Comparison of ENCODE assay signal across 18 mouse cellular contexts in the genomic region with DNA sequence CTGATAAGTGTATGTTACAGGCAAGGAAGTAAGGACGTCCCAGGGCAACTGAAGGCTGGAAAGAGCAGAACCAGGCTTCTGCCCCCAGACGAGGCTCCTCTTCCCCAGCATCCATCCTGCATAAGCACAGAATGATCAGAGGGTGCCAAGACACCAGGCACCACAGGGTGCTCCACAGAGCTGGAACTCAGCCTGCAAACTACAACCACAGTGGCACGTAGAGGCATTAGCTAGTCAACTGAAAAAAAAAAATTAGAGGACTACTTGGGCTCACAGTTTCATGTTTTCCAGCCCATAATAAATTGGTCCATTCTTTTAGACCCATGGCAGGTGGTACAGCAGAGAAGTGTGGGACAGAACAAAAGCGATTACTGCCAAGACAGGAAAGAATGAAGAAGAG. TPM values are rescaled to one million over a fixed set of nuclear protein-coding genes. Genes with fewer than 3 reads are reported as not detected.
A peak's percentile ranks its signal among the peaks of the same experiment; 100 is the strongest.
DNase-seq lines count a peak whose midpoint lies in the region; ATAC-seq and TF ChIP-seq lines count a peak whose summit lies in the region.
"Had no signal": no experiment of that assay in that cellular context is flagged by ENCODE, and none has a peak within 500 bp of the region (broad histone marks: within the 10 kb centered on the region; RNA-seq: fewer than 3 reads in every experiment).

No protein-coding gene starts in this region.

- H3K4me1 ChIP-seq in heart, adult 2 months (ENCODE audit: control insufficient read depth, insufficient read depth, low read length) = peaks cover 1% of the 10 kb centered on the region; the same call in 1 of the 2 replicates
- no peaks in the 10 kb centered on the region; the same call in 1 of the 2 replicates for H3K4me1 ChIP-seq in hindbrain, embryonic 14.5 days (replicated peaks; ENCODE audit: control insufficient read depth, insufficient read depth, low read length)
- peaks cover 16% of the 10 kb centered on the region for H3K4me1 ChIP-seq in hindbrain, embryonic 12.5 days
- no peaks in the 10 kb centered on the region for H3K4me1 ChIP-seq in small intestine, adult 2 months (ENCODE audit: control insufficient read depth, insufficient read depth, insufficient read length, low read length)
- H3K4me1 ChIP-seq: liver, embryonic 15.5 days had no signal

- 77% methylated on average over 4 of the region's 4 CpGs for WGBS in heart, adult 2 months
- 71% methylated on average over 4 of the region's 4 CpGs for WGBS in hindbrain, embryonic 14.5 days
- WGBS in hindbrain, embryonic 12.5 days = 74% methylated on average over 4 of the region's 4 CpGs
- WGBS in small intestine, adult 2 months = 78% methylated on average over 4 of the region's 4 CpGs

- TF ChIP-seq POLR2A in heart, adult 2 months (IDR thresholded peaks at IDR 0.05; ENCODE audit: insufficient read depth, low read depth, low read length) = no peak
- no peak for TF ChIP-seq POLR2A in brain, embryonic 14.5 days (IDR thresholded peaks at IDR 0.05; ENCODE audit: borderline replicate concordance, extremely low read depth, insufficient read depth, insufficient read length, poor library complexity, severe bottlenecking)
- TF ChIP-seq POLR2A in small intestine, adult 2 months (IDR thresholded peaks at IDR 0.05; ENCODE audit: low read depth, low read length) = no peak

- no peak for TF ChIP-seq CTCF in heart, adult 2 months (IDR thresholded peaks at IDR 0.05)
- TF ChIP-seq CTCF in brain, embryonic 14.5 days (IDR thresholded peaks at IDR 0.05; ENCODE audit: borderline replicate concordance, extremely low read depth, insufficient read depth, insufficient read length) = no peak
- TF ChIP-seq CTCF in small intestine, adult 2 months (IDR thresholded peaks at IDR 0.05; ENCODE audit: extremely low read depth, insufficient read length, insufficient replicate concordance, low read depth, low read length) = no peak

- H3K79me2 ChIP-seq in heart, adult 2 months (replicated peaks; ENCODE audit: control insufficient read depth, insufficient read depth, low read length) = no peaks in the 10 kb centered on the region

- no peaks in the 10 kb centered on the region for H3K9me3 ChIP-seq in hindbrain, embryonic 14.5 days (ENCODE audit: control insufficient read depth, low read length)
- no peaks in the 10 kb centered on the region for H3K9me3 ChIP-seq in hindbrain, embryonic 12.5 days (replicated peaks)
- H3K9me3 ChIP-seq: embryonic facial prominence, embryonic 13.5 days; forebrain, embryonic 15.5 days; hindbrain, embryonic 10.5 days; limb, embryonic 15.5 days; liver, embryonic 15.5 days; neural tube, embryonic 13.5 days had no signal

- peak overlapping the region; percentile 84 for H3K27ac ChIP-seq in heart, adult 2 months
- H3K27ac ChIP-seq in hindbrain, embryonic 14.5 days = peak overlapping the region; percentile 38; the same call in 1 of the 2 replicates
- no peak overlapping the region for H3K27ac ChIP-seq in hindbrain, embryonic 12.5 days
- peak overlapping the region; percentile 64 for H3K27ac ChIP-seq in small intestine, adult 2 months (ENCODE audit: insufficient read depth, low read depth, low read length)
- H3K27ac ChIP-seq: embryonic facial prominence, embryonic 13.5 days; forebrain, embryonic 15.5 days; hindbrain, embryonic 10.5 days; kidney, postnatal 0 days; liver, embryonic 15.5 days; neural tube, embryonic 13.5 days had no signal

- no peak for TF ChIP-seq EP300 in heart, adult 2 months (IDR thresholded peaks at IDR 0.05; ENCODE audit: insufficient read depth, low read depth, low read length)

- H3K4me3 ChIP-seq in heart, adult 2 months = no peak overlapping the region
- H3K4me3 ChIP-seq in hindbrain, embryonic 14.5 days (replicated peaks; ENCODE audit: low read length) = no peak overlapping the region
- no peak overlapping the region for H3K4me3 ChIP-seq in hindbrain, embryonic 12.5 days
- H3K4me3 ChIP-seq in small intestine, adult 2 months (ENCODE audit: low read depth, low read length) = no peak overlapping the region
- H3K4me3 ChIP-seq: embryonic facial prominence, embryonic 13.5 days; forebrain, embryonic 15.5 days; hindbrain, embryonic 10.5 days; limb, embryonic 15.5 days; liver, embryonic 15.5 days; neural tube, embryonic 13.5 days had no signal

- DNase-seq in heart, adult 2 months = no peak
- DNase-seq in heart, adult 8-10 months (ENCODE audit: low spot score) = no peak
- DNase-seq in hindbrain, embryonic 14.5 days (ENCODE audit: low spot score) = no peak
- DNase-seq in brain, embryonic 14.5 days (ENCODE audit: low read depth) = peak; percentile 27
- no peak for DNase-seq in B cell, adult 2 months
- DNase-seq: cerebellum, adult 9-10 months; gastrocnemius, postnatal 14 days; kidney, adult 11 months had no signal

- H3K9ac ChIP-seq in heart, adult 2 months (ENCODE audit: low read depth, low read length) = no peak overlapping the region
- no peak overlapping the region for H3K9ac ChIP-seq in hindbrain, embryonic 14.5 days
- no peak overlapping the region for H3K9ac ChIP-seq in hindbrain, embryonic 12.5 days
- H3K9ac ChIP-seq: embryonic facial prominence, embryonic 13.5 days; forebrain, embryonic 15.5 days; limb, embryonic 15.5 days; liver, embryonic 15.5 days; neural tube, embryonic 13.5 days had no signal

- intact Hi-C loops in heart, adult 2 months (cut with DNase I) = loop anchor here (2.0 kb wide), 1 partner anchor 39 kb away; a partner anchor contains a TSS

- no peak overlapping the region for H3K4me2 ChIP-seq in hindbrain, embryonic 14.5 days (replicated peaks)
- H3K4me2 ChIP-seq in hindbrain, embryonic 12.5 days (replicated peaks) = no peak overlapping the region
- H3K4me2 ChIP-seq: embryonic facial prominence, embryonic 13.5 days; forebrain, embryonic 15.5 days; limb, embryonic 15.5 days; liver, embryonic 15.5 days; midbrain, embryonic 11.5 days; neural tube, embryonic 13.5 days had no signal

- no peaks in the 10 kb centered on the region for H3K36me3 ChIP-seq in heart, adult 2 months (ENCODE audit: control insufficient read depth, insufficient read depth, low read length)
- no peaks in the 10 kb centered on the region for H3K36me3 ChIP-seq in hindbrain, embryonic 14.5 days (replicated peaks; ENCODE audit: control insufficient read depth, insufficient read depth)
- no peaks in the 10 kb centered on the region for H3K36me3 ChIP-seq in hindbrain, embryonic 12.5 days
- H3K36me3 ChIP-seq in small intestine, adult 2 months (ENCODE audit: control insufficient read depth, insufficient read depth, low read length) = no peaks in the 10 kb centered on the region
- H3K36me3 ChIP-seq: embryonic facial prominence, embryonic 13.5 days; forebrain, embryonic 15.5 days; hindbrain, embryonic 10.5 days; limb, embryonic 15.5 days; liver, embryonic 15.5 days; neural tube, embryonic 13.5 days had no signal

- H3K27me3 ChIP-seq in heart, adult 2 months (ENCODE audit: control insufficient read depth, insufficient read depth, low read length) = no peaks in the 10 kb centered on the region
- no peaks in the 10 kb centered on the region for H3K27me3 ChIP-seq in hindbrain, embryonic 14.5 days (ENCODE audit: control insufficient read depth, insufficient read depth, low read length)
- no peaks in the 10 kb centered on the region for H3K27me3 ChIP-seq in hindbrain, embryonic 12.5 days
- no peaks in the 10 kb centered on the region for H3K27me3 ChIP-seq in small intestine, adult 2 months (ENCODE audit: control insufficient read depth, insufficient read depth, low read length)
- H3K27me3 ChIP-seq: embryonic facial prominence, embryonic 13.5 days; forebrain, embryonic 15.5 days; limb, embryonic 15.5 days; liver, embryonic 15.5 days; neural tube, embryonic 13.5 days had no signal

- ATAC-seq in hindbrain, embryonic 14.5 days (ENCODE audit: low FRiP score) = no peak
- no peak for ATAC-seq in hindbrain, embryonic 12.5 days (ENCODE audit: low FRiP score)
- ATAC-seq: forebrain, embryonic 15.5 days had no signal

RNA-seq across cellular contexts. Expression of a gene that starts 39.4 kb away (rescaled TPM):
- total RNA-seq in heart, adult 2 months (2021) = 10 to 100 TPM; 29.4 to 29.9 TPM
- 52.5 and 71.1 TPM in 2 replicates for polyA plus RNA-seq in heart, adult 2 months (2012; rRNA removed)
- total RNA-seq in heart, adult 8-10 months (2022) = 10 to 100 TPM; 23.9 to 33.3 (median 28.1) TPM
- polyA plus RNA-seq in hindbrain, embryonic 14.5 days (2014; fragmentation: Nextera tagmentation; extraction: Ambion mirVana) = 19.2 TPM in 2 replicates
- polyA plus RNA-seq in hindbrain, embryonic 12.5 days (2016; fragmentation: Nextera tagmentation; extraction: Ambion mirVana) = 5.7 and 8.0 TPM in 2 replicates
- 13.0 and 14.8 TPM in 2 replicates for polyA plus RNA-seq in brain, embryonic 14.5 days (2012; rRNA removed)
- 52.8 and 59.5 TPM in 2 replicates for polyA plus RNA-seq in small intestine, adult 2 months (2012; rRNA removed)
